Mouse (Mus musculus) MEL-GATA-1-ER (cell line): ENCODE data around the gene Mtif2.
"Not testable (repeated sequence)": the region's sequence is repeated elsewhere in the genome, so short reads cannot be mapped to it uniquely, and the experiment has no call there.

ENCODE experiments used
- DNase-seq: peaks from one replicate; pipeline ENCODE4 v3.0.0-alpha.2; 2012; ENCODE audit warnings: low read depth; ENCODE audit errors: extremely low read depth

The Mtif2 gene

DNA sequence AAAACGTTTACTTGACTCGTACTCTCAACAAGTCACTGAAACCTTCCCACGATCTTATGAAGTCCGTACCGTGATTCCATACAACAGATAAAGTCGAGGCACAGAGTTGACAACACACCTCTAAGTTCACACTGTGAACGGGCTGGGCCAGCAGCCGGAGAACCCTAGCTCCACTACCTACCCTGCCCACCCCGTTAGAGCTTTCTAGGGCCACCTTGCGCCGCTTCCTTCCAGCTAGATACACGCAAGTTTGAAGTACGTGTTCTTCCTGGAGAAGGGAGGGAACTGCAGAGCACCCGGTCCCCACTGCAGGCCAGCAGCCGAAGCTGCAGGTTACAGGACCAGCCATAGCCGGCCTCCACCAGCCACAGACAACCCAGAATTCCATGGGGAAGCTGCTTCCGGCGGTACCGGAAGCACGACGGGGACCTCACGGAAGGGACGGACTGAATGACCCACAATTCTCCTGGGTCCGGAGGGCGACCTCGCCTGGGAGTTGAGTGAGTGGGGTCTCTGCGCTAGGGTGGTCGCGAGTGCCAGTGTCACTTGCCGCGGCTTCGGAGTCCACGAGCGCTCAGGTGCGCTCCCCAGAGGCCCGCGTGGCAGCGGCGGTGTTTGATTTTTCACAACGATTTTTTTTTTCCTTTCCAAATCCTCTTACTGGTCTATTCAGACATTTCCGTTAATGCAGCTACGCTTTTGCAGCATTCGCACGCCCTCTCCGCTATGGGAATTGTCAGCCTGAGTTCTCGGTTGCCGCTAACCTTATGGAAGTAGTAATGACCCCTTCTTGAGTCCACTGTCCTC lies at the start of gene Mtif2:
Gene Mtif2, plus strand, starts transcription at position 421 of the 807 bp plus-strand sequence.
- peak; percentile 74 for DNase-seq

GRCm38 (mm10) chr11:29493135-29493534 lies 33.1 kb upstream of the Mtif2 start:
- no peak for DNase-seq

GRCm38 (mm10) chr11:29496962-29497361 lies 29.2 kb upstream of the Mtif2 start:
- DNase-seq = no peak

- no peak for DNase-seq
Measured at GRCm38 (mm10) chr11:29503948-29504893, 22.0 kb upstream of the Mtif2 start.

DNA sequence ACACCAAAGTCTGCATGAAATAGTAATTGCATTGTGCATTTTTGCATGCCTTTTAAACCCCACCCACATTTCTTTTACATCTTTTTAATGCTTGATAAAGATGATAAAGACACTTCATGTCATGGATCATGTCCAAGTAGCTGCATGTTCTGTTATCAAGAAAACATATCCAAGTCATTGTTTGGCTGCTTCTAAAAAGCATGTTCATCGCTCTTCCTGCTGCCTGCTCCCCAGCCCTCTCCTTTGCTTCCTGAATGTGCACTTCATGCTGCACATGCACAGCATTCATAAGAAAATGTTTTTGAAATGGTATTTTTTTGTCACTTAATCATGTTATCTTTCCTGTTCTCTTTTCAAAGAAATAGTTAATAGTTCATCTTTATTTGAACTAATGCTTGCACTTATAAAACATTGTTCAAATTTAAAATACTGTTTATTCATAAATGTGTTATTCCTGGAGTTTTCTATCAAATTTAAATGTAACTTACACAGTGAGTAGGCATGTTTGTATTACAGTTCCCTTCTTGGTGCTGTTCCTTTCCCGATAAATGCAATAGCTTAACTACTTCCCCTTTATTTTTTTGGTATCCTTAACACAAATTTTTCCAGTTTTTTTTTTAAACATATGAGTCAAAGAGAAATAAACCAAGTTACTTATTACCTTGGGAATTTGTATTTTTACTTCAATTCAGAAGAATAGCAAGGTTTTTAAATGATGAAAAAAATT lies 21.1 kb upstream of the Mtif2 start:
- DNase-seq = no peak

- DNase-seq = no peak
Measured at GRCm38 (mm10) chr11:29509421-29509820, 16.8 kb upstream of the Mtif2 start.

- DNase-seq = no peak
Measured at GRCm38 (mm10) chr11:29512818-29513535, 13.2 kb upstream of the Mtif2 start.

- peak; percentile 71 for DNase-seq
Measured at GRCm38 (mm10) chr11:29514325-29514681, 11.9 kb upstream of the Mtif2 start.

- peak; percentile 87 for DNase-seq
Measured at GRCm38 (mm10) chr11:29514682-29515412, 11.4 kb upstream of the Mtif2 start, which contains the start of gene Prorsd1. Prorsd1 (minus strand) TSS chr11:29515033.

DNA sequence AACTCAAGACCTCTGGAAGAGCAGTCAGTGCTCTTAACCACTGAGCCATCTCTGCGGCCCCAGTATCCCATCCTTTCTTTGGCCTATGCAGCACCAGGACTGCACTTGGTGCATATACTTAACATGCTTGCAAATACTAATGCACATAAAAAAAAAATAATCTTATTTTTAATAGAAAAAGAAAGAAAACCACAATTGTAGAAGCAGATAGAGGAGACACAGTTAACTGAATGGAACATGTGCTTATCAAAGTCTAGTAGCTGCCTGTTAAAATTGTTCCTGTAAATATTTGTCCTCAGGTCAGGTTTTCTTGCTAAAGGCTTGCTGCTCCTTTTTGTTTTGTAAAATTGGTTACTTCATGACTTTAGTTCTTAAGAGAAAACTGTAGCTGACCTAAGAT lies 12.0 kb downstream of the Mtif2 start:
- DNase-seq = no peak

- no peak for DNase-seq
Measured at GRCm38 (mm10) chr11:29544225-29544945, 18.2 kb downstream of the Mtif2 start.

GRCm38 (mm10) chr11:29545150-29545752 lies 19.0 kb downstream of the Mtif2 start:
- DNase-seq = not testable (repeated sequence)

DNA sequence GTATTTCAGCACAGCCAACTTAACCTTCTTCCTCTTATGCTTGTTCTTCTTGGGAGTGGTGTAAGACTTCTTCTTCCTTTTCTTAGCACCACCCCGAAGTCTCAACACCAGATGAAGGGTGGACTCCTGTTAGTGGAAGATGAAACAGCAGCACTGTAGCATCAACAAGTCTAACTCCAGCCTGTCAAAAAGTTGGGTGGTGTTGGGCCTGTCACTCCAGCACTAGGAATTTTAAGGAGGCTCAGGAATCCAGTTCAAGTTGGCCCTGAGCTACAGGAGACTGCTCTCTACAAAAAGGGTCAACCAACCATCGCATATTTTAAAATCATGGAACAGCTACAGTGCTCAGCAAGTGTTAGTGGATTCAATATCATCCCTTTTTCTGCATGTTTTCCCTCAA lies 20.1 kb downstream of the Mtif2 start:
- not testable (repeated sequence) for DNase-seq

GRCm38 (mm10) chr11:29546762-29547161 lies 20.6 kb downstream of the Mtif2 start:
- DNase-seq = no peak

DNA sequence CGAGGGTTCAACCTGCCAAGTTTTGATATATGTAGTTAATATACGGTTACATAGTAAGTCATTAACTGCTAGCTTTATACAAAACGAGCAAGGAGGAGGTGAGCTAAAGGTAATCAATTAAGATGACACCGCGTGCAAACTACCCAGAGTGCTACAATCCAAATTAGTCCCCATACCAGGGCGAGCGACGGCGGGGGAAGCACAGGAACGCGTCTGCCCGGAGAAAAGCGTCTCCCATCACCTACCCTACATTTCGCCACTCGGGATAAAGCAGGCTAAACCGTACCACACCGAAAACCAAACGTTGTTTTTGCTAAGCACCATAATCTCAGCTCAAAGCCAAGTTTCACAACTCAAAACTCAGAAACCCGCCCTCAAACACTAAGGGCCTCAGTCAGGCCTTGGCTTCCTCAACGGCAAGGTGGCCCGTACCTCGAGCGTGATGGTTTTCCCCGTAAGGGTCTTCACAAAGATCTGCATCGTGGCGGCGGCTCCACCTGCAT lies 21.1 kb downstream of the Mtif2 start:
- DNase-seq = no peak

- DNase-seq = peak; percentile 95
Measured at GRCm38 (mm10) chr11:29547752-29548503, 21.7 kb downstream of the Mtif2 start, which contains the start of the genes Clhc1 and Rps27a. Clhc1 (plus strand) TSS chr11:29547950. Rps27a (minus strand) TSS chr11:29548109.

DNA sequence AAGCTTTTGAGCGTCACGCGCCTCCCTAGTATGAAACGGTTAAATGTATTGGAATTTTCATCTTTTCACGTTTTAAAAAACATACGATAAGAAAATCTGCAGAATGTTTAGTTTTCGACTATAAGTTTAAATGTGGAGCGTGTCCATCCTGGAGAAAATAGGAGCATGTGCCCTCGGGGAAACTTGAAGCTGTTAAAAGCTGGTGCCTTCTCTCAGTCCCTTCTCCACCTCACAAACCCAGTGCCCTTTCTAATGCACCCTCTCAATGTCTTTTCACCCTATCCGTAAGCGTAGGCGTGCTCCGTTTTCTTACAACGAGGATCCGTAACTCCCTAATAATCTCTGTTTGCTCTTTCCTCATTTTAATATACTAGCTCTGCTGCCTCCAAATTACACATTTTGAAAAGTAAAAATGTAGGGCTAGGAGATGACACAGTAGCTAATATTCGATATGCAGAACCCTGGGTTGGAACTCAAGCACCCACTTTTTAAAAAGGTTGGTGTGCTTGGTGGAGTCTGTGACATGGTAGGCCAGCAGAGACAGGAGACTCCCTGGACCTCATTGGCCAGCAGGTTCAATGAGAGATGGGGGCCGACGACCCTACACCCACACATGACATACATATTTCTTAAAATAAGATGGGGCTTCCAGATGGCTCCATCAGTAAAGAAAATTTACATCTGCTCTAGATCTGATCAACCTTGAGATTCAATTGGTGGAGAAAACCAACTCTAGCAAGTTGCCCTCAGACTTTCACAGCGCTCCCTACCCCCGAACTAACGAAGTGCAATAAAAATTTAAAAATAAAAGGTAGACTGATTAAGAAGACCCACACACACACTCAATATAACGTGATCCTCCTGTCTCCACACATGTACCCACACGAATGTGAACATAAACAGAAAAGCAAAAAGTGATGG lies 22.6 kb downstream of the Mtif2 start:
- peak; percentile 44 for DNase-seq
